Mouse (Mus musculus) bone marrow macrophage, adult 2 months (primary cell): ENCODE results near the gene Pkd1l1.

ENCODE experiments used
- CTCF ChIP-seq: IDR thresholded peaks from 2 replicates; pipeline ENCODE4 v1.5.1; 2012; ENCODE audit warnings: low read depth, mild to moderate bottlenecking, low read length, moderate library complexity
- POLR2A ChIP-seq: IDR thresholded peaks from 2 replicates; pipeline ENCODE4 v1.6.1; 2012; ENCODE audit warnings: mild to moderate bottlenecking, low read depth, low read length, borderline replicate concordance

DNA sequence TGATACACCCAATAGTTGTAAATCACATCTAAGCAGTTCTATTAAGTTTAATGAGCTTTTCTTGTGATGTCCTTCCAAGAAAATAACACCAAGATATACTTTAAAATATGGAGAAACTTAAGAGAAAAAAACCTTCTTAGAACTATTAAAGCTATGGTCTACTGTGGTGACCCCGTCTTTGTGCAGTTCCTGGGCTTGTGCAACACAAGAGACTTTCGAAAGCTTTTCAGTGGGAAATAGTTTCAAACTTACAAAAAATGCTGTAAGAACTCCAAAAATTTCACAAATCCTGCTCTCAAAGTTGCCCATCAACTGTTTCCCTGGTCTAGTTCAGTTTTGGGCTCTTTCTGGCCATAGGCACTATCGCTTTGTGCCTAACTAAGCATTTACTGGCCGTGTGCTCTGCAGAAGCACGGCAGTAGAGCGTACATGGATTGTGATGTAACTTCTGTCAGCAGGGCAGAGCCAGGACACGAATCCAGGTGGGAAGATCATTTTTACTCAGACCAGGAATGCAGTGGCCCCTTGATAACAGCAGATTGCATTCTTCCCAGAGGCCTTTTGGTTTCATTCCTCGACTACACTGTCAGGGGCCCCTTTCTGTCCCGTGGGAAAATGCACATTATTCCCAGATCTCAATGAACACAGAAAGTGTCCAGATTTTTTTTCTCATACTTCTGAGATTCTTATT is 144.1 kb downstream of the Pkd1l1 start:
- no peak for TF ChIP-seq POLR2A
- TF ChIP-seq CTCF: no peak
